Mouse (Mus musculus) left cerebral cortex, adult 18-20 months (tissue): ENCODE measurements around the gene Parp8. TPM values are rescaled to one million over a fixed set of nuclear protein-coding genes. Genes with fewer than 3 reads are reported as not detected.
"Not testable (repeated sequence)": the region's sequence is repeated elsewhere in the genome, so short reads cannot be mapped to it uniquely, and the experiment has no call there.

Source experiments
- DNase-seq, 2 experiments: peaks; one replicate each; pipeline ENCODE4 v3.0.0; 2021 to 2022; ENCODE audit warnings: low spot score in 2 of 2, mixed read lengths in 1 of 2
- total RNA-seq, 2 experiments: library from RNA; stranded (reverse); gene quantifications; 2 replicates each; pipeline ENCODE4 v1.2.3; 2021

Parp8 gene
- total RNA-seq, 2 experiments from 2014 or later = 17.1 to 17.8 TPM

- no peak for DNase-seq
Measured at GRCm38 (mm10) chr13:116969650-116970049, 55.7 kb downstream of the Parp8 start.

DNA sequence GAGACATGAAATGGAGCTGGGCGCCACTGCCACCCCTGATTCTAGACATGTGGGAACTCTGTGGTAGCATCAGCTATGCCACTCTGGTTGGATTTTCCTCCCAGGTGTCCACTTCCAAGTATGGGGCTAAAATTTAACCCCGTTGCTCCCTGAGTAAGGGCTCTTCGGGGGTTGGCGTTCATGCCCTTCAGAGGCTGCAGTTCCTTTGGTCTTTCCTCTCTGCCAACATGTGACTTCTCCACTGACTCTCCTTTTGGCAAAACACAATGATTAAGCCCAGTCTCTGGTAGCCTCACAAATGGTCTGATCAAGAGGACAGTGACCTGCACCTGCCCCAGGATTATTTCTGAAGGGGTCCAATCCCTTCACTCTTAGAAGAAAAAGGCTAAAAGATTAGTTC lies 56.4 kb downstream of the Parp8 start:
- no peak for DNase-seq

- DNase-seq = no peak
Measured at GRCm38 (mm10) chr13:116967459-116967858, 57.9 kb downstream of the Parp8 start.

- DNase-seq = no peak
Measured at GRCm38 (mm10) chr13:116962480-116963462, 62.6 kb downstream of the Parp8 start.

GRCm38 (mm10) chr13:116958776-116959589 lies 66.4 kb downstream of the Parp8 start:
- no peak for DNase-seq

DNA sequence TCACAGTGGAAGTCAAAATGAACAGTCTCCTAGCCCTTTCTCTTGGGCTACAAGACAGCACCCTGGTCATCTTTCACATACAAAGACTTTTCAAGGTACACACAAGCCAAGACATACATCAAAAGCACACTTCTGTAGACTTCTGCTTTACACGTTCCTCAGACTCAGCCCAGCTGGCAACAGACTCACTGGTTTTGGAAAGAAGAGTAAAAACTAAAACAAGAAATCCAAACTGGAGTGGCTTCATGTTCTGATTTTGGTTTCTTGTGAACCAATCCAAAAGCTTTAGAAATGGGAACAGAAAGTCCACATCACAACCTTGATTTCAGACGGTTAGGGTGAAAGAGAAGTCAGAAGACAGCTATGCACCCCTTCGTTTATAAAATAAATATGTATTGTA lies 67.8 kb downstream of the Parp8 start:
- DNase-seq = no peak

DNA sequence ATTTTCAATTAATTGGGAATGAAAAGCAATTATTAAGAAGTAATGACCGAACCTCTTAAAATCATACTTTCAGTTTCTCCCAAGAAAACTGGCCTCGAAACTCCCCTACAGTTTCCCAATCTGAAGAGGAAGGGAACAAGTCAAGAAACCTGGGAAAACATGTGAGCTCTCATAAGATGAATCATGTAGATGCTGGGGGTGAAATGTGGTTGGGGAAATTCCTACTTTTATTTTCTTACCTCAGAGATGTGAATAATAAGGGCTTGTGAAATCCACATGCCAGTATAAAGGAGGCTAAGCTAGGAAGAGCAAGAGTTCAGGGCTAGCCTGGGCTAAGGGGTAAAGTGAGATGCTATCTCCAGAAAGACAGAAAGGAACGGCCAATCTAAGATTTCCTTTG lies 74.0 kb downstream of the Parp8 start:
- DNase-seq = no peak

GRCm38 (mm10) chr13:116949527-116949926 lies 75.8 kb downstream of the Parp8 start:
- DNase-seq = no peak

- DNase-seq = no peak
Measured at GRCm38 (mm10) chr13:116949056-116949455, 76.3 kb downstream of the Parp8 start.

DNA sequence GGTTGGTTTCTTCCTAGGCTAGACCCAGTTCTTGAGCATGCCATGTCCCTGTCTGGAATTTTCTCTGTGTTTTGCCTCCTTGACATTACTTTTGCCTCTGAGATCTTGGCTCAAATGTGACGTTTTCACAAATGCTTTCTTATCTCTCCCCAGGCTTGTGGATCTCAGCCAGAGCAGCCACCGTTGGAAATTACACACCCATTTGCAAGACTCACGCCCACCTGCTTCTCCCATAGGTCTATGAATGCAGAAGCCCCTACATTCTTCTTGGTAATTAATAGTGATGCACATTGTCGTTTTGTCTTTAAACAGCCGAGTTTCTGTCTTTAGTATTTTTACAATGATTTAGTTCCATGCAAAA lies 77.1 kb downstream of the Parp8 start:
- no peak for DNase-seq

- DNase-seq = no peak
Measured at GRCm38 (mm10) chr13:116947611-116948298, 77.6 kb downstream of the Parp8 start.

DNA sequence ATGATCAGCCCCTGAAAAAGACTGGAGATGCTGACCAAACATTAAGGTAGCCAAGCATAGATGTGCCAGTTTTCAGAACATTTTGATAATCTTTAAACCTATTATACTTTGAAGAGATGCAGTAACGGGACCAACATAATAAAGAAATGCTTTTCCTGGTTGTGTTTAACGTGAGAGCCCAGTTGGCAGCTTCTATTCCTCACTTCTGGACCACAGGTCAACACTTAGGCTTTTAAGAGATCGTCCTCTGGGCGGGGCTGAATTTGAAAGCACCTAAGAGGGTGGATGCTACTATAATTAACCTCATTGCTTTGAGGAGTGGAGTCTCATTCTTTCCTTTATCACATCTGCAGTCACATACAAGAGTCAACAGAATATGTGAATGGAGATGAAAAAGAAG lies 78.8 kb downstream of the Parp8 start:
- no peak for DNase-seq

GRCm38 (mm10) chr13:116941280-116942015 lies 83.9 kb downstream of the Parp8 start:
- DNase-seq = no peak

GRCm38 (mm10) chr13:116940761-116941160 lies 84.6 kb downstream of the Parp8 start:
- DNase-seq = no peak

DNA sequence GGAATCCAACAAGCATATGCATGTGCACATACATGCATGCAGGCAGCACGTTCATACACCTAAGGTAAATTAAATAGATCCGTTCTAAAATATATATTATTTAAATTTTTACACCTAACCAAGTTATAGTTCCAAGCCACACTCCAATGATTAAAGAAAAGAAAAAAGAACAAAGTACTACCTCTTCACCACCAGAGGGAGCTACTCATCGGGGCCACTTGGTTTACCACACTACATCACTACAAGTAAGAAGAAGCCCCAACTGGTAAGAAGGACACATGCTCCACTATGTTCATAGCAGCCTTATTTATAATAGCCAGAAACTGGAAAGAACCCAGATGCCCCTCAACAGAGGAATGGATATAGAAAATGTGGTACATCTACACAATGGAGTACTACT lies 88.3 kb downstream of the Parp8 start:
- DNase-seq = not testable (repeated sequence)

DNA sequence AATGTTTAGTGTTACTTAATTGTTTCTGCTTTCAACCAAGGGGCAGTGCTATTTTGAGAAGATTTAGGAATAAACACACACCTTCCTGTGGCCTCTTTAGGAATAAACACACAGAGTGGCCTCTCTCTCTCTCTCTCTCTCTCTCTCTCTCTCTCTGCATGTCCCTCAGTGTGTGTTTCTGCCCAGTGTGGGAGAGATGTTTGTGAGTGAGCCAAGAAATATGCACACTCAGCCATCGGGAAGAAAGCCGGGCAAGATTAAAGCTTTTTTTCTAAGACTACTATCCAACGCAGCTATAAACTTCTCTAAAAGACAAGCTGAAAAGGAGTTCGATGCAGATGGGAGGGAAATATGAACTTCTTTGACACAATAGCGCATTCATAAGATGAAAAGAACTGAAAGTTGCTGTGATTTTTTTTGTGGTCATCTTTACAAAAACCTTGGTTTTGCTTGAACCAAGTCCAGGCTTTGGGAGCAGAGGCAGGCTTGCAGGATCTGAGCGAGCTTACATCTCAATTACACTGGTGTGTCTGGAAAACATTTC lies 107.9 kb downstream of the Parp8 start:
- no peak for DNase-seq

- DNase-seq = no peak
Measured at GRCm38 (mm10) chr13:116908284-116908683, 117.1 kb downstream of the Parp8 start.

- DNase-seq = no peak
Measured at GRCm38 (mm10) chr13:116903394-116903793, 121.9 kb downstream of the Parp8 start.

GRCm38 (mm10) chr13:116898395-116898794 lies 126.9 kb downstream of the Parp8 start:
- DNase-seq = no peak

GRCm38 (mm10) chr13:116897711-116898110 lies 127.6 kb downstream of the Parp8 start:
- DNase-seq = no peak
